Mouse (Mus musculus) CD4-positive, CD25-positive, alpha-beta regulatory T cell, adult 4 months (primary cell): Measurements from ENCODE around the gene Mosmo. TPM values are rescaled to one million over a fixed set of nuclear protein-coding genes. Genes with fewer than 3 reads are reported as not detected.
A peak's percentile ranks its signal among the peaks of the same experiment; 100 is the strongest.

Experiments used
- ATAC-seq: one replicate; pipeline ENCODE4 v1.8.0; 2017
- polyA plus RNA-seq, 2 experiments: library from polyadenylated mRNA; unstranded; fragments of 100-300 nt; shearing (Covaris generic); gene quantifications; one replicate each; pipeline ENCODE4 v1.2.1; 2017

The Mosmo gene
- polyA plus RNA-seq = 10 to 100 TPM in 1 of 2 experiments, 1 to 10 TPM in 1; 7.0 to 10.1 TPM

DNA sequence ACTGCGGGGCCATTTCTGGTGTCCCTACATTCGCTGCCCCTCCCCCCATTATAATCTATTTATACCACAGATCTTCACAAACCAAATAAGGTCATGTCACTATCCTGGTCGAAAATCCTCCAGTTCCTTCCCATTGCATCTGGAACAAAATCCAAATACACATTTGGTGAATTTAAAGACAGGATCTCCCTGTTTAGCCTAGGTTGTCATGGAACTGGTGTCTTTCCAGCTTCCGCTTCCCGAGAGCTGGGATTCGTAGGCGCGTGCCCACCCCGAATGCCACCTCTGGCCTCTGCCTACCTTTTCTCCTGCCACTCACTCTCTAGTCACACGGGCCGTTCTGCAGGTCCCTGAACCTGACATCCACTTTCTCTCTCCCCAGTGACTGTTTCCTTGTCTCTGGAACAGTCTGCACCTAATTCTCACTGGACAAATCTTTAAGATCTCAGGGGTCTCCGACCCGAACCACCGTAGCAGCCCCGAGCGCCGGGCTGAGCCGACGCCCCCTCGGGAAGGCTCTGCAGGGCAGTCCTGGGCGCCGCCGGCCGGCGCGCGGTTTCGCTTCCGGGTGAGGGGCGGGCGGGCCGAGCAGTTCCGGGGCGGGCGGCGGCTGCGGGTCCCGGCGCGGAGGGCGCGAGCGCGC, at the start of gene Mosmo:
Gene Mosmo (plus strand): TSS at position 618 of the 643 bp plus-strand sequence.
- peak; percentile 81 for ATAC-seq

DNA sequence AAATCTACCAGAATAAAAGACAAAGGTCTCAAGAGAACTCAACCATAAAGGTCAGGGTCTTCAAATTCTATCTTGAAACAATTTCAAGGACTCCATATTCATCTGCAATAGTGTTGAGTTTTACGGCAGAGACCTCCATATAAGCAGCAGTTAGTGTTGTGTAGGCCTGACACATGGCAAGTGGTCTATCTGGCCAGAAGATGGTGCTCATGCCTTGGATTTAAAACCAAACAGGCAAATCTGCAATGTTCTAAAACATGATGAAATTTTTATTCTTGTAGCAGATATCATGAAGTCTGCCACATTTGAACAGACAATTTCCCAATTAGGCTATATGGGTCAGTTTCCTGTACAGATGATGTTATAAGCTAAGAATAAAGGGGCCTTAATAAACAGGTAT, 44.9 kb upstream of the Mosmo start:
- ATAC-seq = no peak

DNA sequence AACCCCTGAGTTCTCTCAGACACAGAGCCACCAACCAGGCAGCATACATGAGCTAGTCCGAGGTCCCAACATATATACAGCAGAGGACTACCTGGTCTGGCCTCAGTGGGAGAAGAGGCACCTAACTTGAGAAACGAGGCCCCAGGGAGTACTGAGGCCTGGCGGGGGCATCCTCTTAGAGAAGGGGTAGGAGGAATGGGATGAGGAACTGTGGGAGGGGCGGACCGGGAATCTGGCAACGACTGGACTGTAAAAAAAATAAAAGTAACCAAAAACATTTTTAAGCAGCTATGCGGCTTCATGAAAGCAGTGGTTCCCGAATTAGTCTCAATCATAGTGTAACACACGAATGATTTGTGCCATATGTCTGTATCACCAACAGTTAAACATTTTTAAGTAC, 43.1 kb upstream of the Mosmo start:
- no peak for ATAC-seq

DNA sequence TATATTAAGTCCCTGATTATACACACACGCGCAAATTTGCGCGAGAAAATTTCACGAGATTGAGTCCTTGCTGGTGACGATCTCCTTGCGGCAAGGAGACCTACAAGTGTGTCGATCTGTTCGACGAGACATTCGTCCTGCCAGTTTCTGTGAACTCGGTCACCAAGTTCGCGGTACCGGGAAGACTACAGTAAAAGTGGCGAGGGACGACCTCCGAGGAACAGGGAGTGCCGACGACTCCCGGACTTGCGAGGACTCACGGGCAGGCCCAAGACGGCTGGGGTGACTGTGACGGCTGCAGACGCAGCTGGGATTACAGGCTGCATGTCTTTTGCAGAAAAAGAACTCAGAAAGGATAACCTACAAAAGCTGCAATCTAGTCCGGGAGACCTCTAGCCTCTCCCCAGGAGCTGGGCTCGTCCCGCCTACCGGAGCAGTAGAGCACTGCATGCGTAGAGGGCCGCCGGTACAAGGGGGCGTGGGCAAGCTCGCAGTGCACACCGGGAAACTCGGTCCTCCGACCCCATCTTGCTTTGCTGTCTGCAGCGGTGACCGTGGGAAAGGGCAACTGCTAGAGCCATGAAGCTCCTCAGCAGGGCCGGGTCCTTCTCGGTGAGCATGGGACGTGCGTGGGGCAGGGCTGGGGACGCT, 42.6 kb upstream of the Mosmo start, which contains the start of gene Uqcrc2:
Gene Uqcrc2 (plus strand): TSS at position 466 of the 651 bp plus-strand sequence.
- ATAC-seq = peak; percentile 99

DNA sequence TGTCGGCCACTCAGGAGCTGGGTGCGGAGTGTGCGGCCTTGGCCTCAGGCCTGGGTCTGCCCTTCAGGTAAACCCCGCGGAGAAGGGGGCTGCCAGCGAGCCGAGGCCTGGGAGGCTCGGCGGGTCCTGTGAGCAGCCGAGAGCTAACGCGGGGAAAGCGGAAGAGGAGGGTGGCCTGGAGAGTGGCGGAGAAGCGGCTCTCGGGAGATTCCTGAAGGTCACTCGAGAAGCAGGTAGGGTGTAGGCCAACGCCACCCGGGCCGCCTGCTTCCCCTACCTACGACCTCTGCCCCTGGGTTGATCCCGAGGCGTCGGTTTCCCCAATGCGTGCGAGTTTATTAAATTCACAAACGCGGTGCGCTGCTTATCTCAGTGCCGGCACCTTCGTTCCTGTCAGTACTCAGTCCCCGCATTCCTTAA, 42.0 kb upstream of the Mosmo start:
- ATAC-seq = peak; percentile 48

DNA sequence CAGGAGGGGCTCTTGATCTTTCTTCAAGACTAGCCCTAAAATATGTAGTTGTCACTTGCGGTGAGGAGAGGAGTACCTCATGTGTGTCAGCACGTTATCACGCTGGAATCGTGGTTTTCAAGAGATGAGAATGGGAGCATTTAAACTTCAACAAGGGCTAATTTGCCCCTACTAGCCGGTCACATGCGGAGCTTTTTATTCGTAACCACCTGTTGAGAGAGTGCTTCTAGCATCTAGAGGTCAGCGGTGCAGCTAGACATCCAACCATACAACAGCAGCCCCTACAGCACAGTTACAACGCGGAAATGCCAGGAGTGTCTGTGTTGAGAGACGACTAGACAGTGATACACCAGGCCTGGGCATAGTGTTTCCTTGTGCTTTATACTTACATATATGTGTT, 41.6 kb upstream of the Mosmo start:
- ATAC-seq = no peak

DNA sequence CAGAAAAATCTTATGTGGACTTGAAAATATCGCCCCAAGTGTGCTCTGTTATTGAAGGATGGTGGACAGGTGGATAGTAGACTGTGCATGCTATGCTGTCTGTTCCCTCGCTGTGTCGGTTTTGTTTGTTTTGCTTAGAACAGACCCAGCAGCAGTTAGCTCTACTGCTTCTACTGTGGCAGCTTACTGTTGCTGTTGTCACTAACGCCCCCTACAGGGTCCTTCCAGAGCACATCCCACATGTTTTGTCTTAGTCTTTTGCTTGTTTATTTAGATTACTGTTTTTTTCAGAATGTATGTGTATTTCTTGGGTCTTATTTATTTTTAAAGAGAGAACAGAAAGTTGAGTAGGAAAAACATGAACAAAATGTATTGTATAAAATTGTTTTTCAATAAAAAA, 34.2 kb upstream of the Mosmo start:
- no peak for ATAC-seq

DNA sequence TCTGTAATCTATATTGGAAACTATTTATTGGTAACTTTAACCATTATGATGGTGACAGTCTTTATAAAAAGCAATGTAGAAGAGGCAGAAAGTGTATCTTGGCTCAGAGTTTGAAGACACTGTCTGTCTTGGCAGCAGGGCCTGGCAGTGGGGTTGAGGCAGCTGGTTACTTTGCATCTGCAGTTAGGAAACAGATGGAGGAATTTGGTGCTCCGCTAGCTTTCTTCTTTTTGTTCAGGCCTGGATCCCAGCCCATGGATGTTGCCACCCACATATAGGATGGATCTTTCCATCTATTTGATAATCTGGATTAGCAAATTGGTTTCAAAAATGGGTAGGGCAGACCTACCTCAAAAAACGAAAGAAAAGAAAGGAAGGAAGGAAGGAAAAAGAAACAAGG, 29.6 kb upstream of the Mosmo start:
- no peak for ATAC-seq

DNA sequence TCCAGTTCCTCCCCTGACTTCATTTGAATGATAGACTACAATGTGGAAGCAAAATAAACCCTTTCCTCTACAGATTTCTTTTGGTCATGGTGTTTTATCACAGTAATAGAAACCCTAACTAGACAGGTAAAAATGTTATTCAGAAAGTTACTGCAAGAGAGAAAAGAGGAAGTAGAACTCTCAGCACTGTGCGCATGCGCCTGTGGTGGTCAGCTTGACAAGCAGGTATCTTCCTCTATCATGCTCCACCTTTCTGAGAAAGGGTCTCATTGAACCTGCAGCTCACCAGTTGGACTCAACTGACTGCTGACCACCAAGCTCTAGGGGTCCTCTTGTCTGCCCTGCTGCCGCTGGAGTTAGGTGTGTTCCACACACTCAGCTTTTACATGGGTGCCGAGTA, 15.3 kb upstream of the Mosmo start:
- no peak for ATAC-seq

DNA sequence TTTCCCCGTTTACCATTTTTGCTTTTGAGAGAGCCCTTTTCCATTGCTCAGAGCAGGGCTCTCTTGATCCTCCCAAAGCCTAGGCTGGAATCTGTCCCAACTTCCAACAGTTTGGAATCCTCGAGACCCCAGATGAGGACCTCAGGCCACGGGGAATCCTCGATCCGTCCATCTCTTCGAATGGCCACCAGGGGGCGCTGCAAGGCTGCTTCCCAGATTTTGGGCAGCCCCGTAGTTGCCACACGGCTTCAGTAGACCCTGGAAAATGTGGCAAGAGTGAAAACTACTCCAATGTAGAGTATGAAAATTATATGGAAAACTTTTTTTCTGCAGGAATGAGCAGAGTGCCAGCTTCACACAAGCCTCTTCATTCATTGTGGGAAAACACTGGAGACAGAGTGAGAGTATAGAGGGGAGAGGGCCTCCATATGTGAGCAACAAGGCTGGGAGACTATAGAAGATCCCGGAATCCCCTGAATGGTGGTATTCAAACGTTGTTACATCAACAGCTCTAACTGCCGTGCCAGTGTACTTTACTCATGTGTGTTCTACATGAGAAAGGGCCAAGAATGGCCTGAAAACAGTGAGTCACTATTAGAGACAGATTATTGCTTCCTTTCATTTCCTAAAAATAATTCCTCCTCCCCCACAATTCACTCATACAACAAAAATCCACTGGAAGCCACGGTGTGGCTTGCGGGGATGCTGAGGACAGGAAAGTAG, 7.1 kb upstream of the Mosmo start, which contains the start of gene Pdzd9:
Gene Pdzd9 (minus strand): TSS at position 191 of the 723 bp plus-strand sequence.
- peak; percentile 82 for ATAC-seq

DNA sequence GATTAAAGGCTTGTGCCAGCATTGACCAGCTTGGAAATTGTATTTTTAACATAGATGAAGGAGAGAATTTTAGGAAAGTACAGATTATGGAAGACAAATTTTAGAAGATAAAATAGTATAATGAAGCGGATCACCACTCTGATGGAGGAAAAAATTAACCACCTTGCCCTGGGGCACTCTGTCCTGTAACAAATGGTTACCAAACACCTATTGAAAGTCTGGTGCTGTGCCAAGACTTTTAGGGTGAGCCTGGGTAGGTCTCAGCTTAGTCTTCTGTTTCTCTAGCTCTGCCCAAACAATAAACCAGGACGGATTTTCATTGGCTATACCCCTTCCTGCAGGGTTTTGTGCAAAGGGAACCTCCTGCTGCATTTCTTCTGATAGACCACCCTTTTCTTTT, 6.1 kb upstream of the Mosmo start:
- ATAC-seq = no peak

DNA sequence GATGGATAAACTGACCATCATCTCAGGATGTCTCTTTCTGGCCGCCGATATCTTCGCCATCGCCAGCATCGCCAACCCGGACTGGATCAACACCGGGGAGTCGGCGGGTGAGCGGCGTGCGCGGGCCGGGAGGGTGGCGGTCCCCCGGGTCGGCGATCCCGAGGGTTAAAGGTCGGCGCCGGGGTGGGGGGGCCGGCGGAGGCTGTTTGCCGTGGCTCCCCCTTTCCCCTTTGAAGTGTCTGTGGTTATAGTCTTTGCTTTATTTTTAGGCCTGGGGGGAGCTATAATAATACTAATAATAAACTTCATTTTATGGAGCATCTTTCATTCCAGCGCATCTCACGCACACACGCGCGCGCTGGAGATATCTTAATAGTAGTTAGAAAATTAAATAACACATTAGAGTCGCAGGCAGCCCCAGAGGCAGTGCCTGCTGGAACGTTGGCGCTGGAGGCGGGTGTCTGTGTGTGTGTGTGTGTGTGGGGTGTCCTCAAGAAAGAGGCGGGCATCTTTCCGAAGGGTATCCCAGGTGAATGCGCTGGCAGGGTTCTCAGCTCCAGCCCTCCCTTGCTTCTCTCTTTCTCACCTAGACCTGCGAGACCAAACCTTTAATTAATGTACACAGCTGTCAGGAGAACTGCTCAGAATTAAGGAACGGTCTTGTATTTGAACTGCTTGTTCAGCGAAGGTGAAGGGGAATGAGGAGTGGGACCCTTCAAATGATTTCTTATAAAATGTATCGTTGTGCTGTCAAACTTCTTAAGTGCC, 530 bp downstream of the Mosmo start:
- peak; percentile 34 for ATAC-seq

DNA sequence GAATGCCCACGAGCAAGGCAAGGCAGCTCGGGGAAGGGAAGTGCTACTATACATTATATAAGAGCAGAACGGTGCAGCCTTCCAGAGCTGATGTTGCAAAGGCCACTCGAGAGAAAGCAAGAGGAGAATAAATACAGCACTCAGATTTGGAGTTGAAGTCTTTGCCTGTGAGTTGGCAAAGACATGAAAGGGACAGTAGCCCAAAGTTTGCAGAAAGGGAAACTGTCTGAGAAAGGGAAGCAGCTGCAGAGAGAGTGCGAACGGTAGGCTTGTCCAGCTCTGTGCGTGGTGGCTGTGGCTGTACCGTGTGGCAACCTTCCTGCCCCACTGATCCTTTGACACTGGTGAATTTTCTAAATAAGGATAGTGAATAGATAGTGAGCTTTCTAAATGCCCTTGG, 1.6 kb downstream of the Mosmo start:
- no peak for ATAC-seq

DNA sequence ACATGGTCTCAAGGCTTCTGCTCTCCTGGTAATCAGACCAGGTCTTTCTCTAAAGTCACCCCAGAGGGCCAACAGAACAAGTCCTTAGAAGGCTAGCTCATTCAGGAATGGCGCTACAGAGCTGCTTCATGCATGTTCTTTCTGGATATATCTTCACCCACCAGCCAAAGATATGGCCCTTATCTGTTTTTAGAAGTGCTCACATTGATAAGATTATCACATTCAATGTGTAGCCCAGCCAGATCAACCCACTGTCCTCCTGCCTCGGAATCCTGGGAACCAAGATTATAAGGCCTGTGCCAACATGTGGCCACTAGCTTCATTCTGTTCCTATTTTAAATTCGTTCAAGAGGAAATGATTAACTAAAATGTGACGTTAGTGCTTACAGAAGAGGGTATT, 4.6 kb downstream of the Mosmo start:
- no peak for ATAC-seq

DNA sequence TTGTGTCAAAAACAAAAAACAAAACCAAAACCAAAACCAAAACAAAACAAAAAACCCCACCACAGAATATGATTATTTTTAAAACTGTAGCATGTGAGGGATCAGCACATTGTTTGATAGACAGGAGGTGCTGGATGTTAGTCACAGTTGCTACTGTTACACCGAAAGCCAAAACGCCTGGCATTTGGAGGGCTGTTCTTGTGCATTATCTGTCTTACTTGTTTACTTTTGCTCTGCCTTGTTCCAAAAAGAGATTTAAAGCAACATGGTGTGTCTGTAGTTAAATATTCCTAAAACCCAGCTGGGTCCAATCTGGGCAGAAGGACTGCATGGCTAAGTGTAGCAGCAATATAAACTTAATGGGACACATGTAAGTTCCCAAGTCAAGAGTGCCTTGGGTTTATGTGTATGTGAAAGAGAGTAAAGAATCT, 7.3 kb downstream of the Mosmo start:
- ATAC-seq = peak; percentile 83

DNA sequence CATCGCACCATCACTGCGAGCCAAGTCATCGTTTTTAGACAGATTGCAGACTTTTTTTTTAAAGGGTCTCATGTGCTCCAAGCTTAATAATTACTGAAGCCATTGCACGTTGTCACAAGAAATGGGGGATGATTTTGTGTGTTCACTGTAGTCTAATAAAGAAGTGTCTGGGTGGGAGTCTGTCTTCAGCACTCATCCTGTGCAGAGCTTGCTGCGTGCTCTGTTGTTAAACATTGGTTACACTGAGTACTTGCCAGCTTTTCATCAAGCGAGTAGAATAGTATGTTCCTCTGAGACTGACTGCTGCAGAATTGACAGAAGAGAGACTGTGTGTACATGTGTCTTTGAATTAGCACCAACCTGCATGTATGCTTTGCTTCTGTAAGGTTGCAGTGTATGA, 7.8 kb downstream of the Mosmo start:
- ATAC-seq = no peak

DNA sequence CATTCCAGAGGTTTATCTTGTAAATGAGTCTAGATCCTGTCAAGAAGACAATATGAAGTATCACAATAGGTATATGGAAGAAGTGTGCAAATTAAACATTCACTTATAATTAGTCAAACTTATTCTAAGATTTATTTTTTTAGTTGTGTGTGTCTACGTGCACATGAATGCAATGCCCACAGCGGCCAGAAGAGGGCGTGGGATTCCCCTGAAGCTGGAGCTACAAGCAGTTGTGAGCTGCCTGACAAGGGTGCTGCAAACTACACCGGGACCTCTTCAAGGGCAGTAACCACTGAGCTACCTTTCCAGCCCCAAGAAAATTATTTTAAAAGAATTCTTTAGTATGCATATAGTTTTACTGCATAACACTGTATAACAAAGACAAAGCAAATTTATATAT, 13.2 kb downstream of the Mosmo start:
- no peak for ATAC-seq

DNA sequence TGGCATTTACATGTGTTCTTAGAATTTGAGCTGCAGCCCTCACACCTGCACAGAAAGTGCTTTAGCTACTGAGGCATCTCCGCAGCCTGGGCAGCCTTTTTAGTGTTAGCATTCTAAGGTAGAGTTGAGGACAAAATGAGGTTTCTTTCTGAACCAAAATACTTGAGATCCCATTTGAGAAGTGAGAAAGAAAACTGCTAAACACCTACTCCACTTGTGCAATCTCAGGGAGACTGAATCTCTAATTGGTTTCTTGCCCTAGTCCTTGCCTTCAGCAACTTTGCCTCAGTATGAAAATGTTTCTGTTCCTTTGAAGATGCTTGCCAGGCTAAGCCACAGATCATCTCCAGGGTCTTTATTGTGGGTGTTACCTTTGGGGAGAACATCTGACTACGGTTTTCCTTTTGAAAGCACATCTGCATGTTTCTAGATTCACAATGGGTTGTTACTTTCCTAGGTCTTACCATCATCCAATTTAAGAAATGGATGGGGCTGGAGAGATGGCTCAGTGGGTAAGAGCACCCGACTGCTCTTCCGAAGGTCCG, 16.5 kb downstream of the Mosmo start:
- ATAC-seq = no peak

DNA sequence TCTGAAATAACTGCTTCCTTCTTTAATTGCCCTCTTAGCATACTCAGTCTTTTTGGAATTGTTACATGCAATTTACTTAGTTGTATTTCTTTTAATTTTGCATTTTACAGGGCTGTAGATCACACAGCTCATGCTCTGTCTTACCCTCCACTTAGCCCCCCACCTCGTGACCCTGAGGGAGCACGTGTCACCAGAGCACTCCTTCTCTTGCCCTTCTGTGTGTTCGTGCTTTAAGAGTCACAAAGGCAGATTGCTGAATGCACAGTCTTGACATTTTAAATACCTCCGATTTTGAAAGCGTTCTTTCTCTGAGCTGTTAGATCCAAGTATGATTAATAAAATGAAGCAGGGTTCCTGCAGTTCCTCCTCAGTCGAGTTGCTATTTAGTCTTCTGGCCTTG, 17.8 kb downstream of the Mosmo start:
- ATAC-seq = no peak

DNA sequence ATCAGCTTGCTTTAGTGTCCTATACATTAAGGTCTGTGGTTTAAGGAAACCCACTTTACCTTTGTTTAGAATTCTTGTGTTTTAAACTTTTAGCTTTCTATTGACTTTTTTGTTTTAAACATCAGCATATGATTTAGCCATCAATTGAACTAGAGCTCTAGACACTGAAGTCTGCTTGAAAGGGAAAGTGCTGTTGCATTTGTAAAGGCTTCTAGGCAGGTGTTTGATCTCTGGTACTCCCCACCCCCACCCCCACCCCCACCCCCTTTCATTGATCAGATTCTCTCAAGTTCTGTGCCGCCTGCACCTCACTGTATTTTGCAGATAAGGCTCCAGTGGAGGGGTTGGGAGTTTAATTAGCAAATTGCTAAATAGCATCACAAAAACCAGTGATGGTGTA, 18.2 kb downstream of the Mosmo start:
- ATAC-seq = no peak

DNA sequence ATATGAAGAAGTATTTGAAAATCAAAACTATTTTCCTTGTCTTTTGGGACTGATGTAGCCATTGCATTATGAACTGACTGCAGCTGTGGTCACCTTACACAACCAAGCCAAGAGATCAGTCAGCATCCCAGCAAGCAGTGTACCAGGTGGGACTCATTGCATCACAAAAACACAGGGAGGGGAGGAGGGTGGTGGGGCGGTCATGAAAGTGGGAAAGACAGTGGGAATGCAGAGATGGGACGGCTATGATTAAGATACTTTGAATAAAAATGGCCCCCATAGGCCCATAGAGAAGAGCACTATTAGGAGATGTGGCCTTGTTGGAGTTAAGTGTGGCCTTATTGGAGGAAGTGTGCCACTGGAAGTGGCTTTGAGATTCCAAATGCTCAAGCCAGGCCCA, 18.9 kb downstream of the Mosmo start:
- ATAC-seq = no peak

DNA sequence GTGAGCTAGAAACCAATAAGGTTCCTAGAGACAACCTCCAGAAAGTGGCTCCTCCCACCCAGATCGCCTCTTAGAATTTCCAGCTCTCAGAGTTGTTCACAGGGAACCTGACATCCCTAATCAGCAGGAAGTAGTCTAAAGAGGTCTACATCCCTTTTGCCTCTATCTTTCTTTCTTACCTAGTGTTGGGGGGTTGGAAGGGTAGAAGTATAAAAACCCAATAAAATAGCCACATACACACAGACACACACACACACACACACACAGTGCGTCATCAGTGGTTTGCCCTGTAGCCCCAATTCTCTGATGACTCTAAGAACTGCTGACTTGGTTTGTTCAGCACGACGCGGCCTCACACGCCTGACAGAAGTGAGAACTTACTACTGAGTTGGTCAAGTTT, 22.2 kb downstream of the Mosmo start:
- ATAC-seq = peak; percentile 61

DNA sequence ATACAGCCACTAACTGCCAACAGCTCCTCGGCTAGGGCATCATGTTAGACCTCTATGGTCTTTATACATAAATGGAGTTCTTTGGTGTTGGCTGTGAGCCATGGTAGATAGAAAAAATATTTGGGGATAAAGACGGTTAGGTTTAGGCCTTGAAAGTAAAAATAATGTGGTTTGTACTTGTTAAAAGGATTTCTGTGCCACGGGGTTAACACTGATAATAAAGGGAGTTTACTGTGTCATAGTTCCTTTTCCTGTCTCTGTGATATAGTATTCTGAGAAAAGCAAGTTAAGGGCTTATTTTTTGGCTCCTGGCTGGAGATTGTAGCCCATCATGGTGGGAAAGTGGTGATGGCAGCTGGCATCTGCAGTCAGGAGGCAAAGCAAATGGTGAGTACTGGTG, 26.5 kb downstream of the Mosmo start:
- no peak for ATAC-seq
